Mouse (Mus musculus): ENCODE measurements around the gene Tnk2.

Tnk2 gene

GRCm38 (mm10) chr16:32709116-32709515 lies 65.4 kb downstream of the Tnk2 start:
- DNase-seq (ENCODE audit: low spot score in 2 of 2): no peak

- DNase-seq (ENCODE audit: low spot score in 2 of 2): no peak
Observed at GRCm38 (mm10) chr16:32710426-32711070, 66.9 kb downstream of the Tnk2 start.

GRCm38 (mm10) chr16:32712202-32712601 lies 68.5 kb downstream of the Tnk2 start:
- no peak for DNase-seq (ENCODE audit: low spot score in 2 of 2)

- DNase-seq (ENCODE audit: low spot score in 2 of 2): no peak
Observed at GRCm38 (mm10) chr16:32713556-32713955, 69.9 kb downstream of the Tnk2 start.

- peak in 1 of 2 experiments; percentile 40 for DNase-seq (ENCODE audit: low spot score in 2 of 2)
Observed at GRCm38 (mm10) chr16:32715364-32715763, 71.7 kb downstream of the Tnk2 start.

GRCm38 (mm10) chr16:32723163-32723562 lies 79.5 kb downstream of the Tnk2 start:
- DNase-seq (ENCODE audit: low spot score in 2 of 2): no peak

- no peak for DNase-seq (ENCODE audit: low spot score in 2 of 2)
Observed at GRCm38 (mm10) chr16:32723767-32724166, 80.1 kb downstream of the Tnk2 start.

GRCm38 (mm10) chr16:32724259-32724658 lies 80.6 kb downstream of the Tnk2 start:
- DNase-seq (ENCODE audit: low spot score in 2 of 2): no peak

- DNase-seq (ENCODE audit: low spot score in 2 of 2): no peak
Observed at GRCm38 (mm10) chr16:32726501-32726900, 82.8 kb downstream of the Tnk2 start.

GRCm38 (mm10) chr16:32728240-32728639 lies 84.6 kb downstream of the Tnk2 start:
- no peak for DNase-seq (ENCODE audit: low spot score in 2 of 2)

GRCm38 (mm10) chr16:32728730-32729129 lies 85.1 kb downstream of the Tnk2 start:
- no peak for DNase-seq (ENCODE audit: low spot score in 2 of 2)
